Mouse (Mus musculus) embryonic facial prominence, embryonic 14.5 days (tissue): Measurements from ENCODE around the gene Lypla2. TPM values are rescaled to one million over a fixed set of nuclear protein-coding genes. Genes with fewer than 3 reads are reported as not detected.
A peak's percentile ranks its signal among the peaks of the same experiment; 100 is the strongest.

Experiments
- ATAC-seq: fragments of 200-750 bp; cut with Nextera tagmentation; 2 replicates; pipeline ENCODE4 v1.8.0; 2017; ENCODE audit warnings: low read depth, moderate number of reproducible peaks, moderate TSS enrichment
- DNase-seq: peaks from one replicate; pipeline ENCODE4 v3.0.0-alpha.2; 2015; ENCODE audit warnings: low spot score
- H3K27ac ChIP-seq: fragments of 300-500 bp; sonication (generic); replicated peaks from 2 replicates; pipeline ENCODE4 v1.5.1; 2014; ENCODE audit warnings: low read depth, mild to moderate bottlenecking, low read length, moderate library complexity
- H3K27me3 ChIP-seq: fragments of 300-500 bp; sonication (generic); replicated peaks from 2 replicates; pipeline ENCODE4 v1.6.1; 2014; ENCODE audit warnings: low read length; ENCODE audit not compliant: control insufficient read depth, insufficient read depth
- H3K36me3 ChIP-seq: fragments of 300-500 bp; sonication (generic); 2 replicates; pipeline ENCODE4 v1.6.1; 2014; ENCODE audit warnings: low read length, mixed read lengths; ENCODE audit not compliant: control insufficient read depth, insufficient read depth
- H3K4me1 ChIP-seq: fragments of 300-500 bp; sonication (generic); 2 replicates; pipeline ENCODE4 v1.6.1; 2014; ENCODE audit warnings: antibody characterized with exemption, low read length; ENCODE audit not compliant: control insufficient read depth, insufficient read depth
- H3K4me2 ChIP-seq: fragments of 300-500 bp; sonication (generic); 2 replicates; pipeline ENCODE4 v1.6.1; 2014; ENCODE audit warnings: low read depth, mild to moderate bottlenecking, low read length, moderate library complexity, mixed read lengths
- H3K4me3 ChIP-seq: fragments of 300-500 bp; sonication (generic); 2 replicates; pipeline ENCODE4 v1.5.1; 2014; ENCODE audit warnings: low read depth, mild to moderate bottlenecking, low read length
- H3K9ac ChIP-seq: fragments of 300-500 bp; sonication (generic); 2 replicates; pipeline ENCODE4 v1.6.1; 2014; ENCODE audit warnings: low read depth, mild to moderate bottlenecking, low read length, moderate library complexity, mixed read lengths
- H3K9me3 ChIP-seq: fragments of 300-500 bp; sonication (generic); 2 replicates; pipeline ENCODE4 v1.6.1; 2016; ENCODE audit warnings: low read length; ENCODE audit not compliant: control insufficient read depth
- WGBS: fragments of 180-500 bp; shearing (Covaris S2); extraction: QIAGEN DNeasy Blood & Tissue Kit; methylation state at CpG from one replicate; pipeline ENCODE4 v1.1.7; 2014; 5-methylcytosine and 5-hydroxymethylcytosine counted together
- polyA plus RNA-seq: library from polyadenylated mRNA; unstranded; fragments of >200 nt; fragmentation: Nextera tagmentation; extraction: Ambion mirVana; gene quantifications from 2 replicates; pipeline ENCODE4 v1.2.1, GENCODE M21; 2014

Gene Lypla2
- 87.6 and 97.8 TPM in 2 replicates for polyA plus RNA-seq

DNA sequence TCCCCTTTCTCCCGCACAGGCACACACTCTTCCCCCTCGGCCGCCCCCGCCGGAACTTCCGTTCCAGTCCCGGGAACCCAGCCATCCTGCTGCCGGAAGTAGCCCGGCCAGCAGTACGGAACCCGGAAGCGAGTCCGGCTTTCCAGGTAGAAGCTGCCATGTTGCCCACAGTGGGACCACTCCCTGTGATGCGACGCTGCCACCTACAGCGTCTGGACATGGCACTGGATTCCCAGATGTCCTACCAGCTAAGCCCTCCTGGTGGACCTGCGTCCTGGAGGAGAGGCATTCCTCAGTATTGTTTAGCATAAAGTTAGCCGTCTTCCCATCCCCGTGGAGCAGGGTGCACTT, at the start of gene Lypla2:
TSS of gene Lypla2 (minus strand) at position 71 of the 351 bp plus-strand sequence.
- Histone ChIP-seq H3K27ac (peak within 1 kb of the TSS; percentile 13), H3K4me3 (peak within 1 kb of the TSS; percentile 77), H3K4me1 (peaks cover 8% of the 10 kb centered on the region), H3K9me3 (no peaks in the 10 kb centered on the region), H3K27me3 (no peaks in the 10 kb centered on the region), H3K36me3 (peaks cover 63% of the 10 kb centered on the region), H3K4me2 (peak within 1 kb of the TSS; percentile 87), H3K9ac (peak within 1 kb of the TSS; percentile 77)
- WGBS: under 1% methylated on average over 18 of the region's 19 CpGs
- DNase-seq (peak; percentile 93), ATAC-seq (peak; percentile 86)

DNA sequence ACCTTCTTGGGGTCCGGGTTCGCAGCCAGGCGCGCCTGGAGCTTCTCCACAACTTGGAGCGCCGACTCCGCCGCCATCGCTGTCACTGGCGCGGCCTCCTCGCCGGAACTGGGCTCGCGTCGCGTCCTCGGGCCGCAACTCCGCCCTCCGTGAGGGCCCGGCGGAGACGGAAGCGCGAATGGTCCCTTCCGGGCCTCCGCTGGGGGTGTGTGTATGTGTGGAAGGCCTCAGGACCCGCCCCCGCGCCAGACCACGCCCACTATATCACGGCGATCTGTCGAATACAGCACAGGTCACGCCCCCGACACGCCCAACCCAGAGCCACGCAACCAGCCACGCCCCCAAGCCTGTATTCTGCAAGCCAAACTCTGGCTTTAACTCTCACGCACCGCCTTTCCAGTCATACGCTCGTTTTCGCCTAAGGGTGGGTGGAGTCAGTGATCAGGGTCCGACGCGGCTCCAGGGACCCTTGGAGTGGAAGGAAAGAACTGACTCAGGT, 49.2 kb upstream of the Lypla2 start, which contains the start of gene Eloa:
TSS of gene Eloa (minus strand) at position 215 of the 499 bp plus-strand sequence.
- H3K4me1 ChIP-seq: peaks cover 6% of the 10 kb centered on the region
- peak within 1 kb of the TSS; percentile 85 for H3K4me2 ChIP-seq
- H3K4me3 ChIP-seq: peak within 1 kb of the TSS; percentile 83
- no peaks in the 10 kb centered on the region for H3K27me3 ChIP-seq
- no peaks in the 10 kb centered on the region for H3K9me3 ChIP-seq
- no peaks in the 10 kb centered on the region for H3K36me3 ChIP-seq
- peak within 1 kb of the TSS; percentile 89 for H3K27ac ChIP-seq
- DNase-seq: peak; percentile 99
- under 1% methylated on average over 23 of the region's 48 CpGs for WGBS
- H3K9ac ChIP-seq: peak within 1 kb of the TSS; percentile 97
- peak; percentile 99 for ATAC-seq

DNA sequence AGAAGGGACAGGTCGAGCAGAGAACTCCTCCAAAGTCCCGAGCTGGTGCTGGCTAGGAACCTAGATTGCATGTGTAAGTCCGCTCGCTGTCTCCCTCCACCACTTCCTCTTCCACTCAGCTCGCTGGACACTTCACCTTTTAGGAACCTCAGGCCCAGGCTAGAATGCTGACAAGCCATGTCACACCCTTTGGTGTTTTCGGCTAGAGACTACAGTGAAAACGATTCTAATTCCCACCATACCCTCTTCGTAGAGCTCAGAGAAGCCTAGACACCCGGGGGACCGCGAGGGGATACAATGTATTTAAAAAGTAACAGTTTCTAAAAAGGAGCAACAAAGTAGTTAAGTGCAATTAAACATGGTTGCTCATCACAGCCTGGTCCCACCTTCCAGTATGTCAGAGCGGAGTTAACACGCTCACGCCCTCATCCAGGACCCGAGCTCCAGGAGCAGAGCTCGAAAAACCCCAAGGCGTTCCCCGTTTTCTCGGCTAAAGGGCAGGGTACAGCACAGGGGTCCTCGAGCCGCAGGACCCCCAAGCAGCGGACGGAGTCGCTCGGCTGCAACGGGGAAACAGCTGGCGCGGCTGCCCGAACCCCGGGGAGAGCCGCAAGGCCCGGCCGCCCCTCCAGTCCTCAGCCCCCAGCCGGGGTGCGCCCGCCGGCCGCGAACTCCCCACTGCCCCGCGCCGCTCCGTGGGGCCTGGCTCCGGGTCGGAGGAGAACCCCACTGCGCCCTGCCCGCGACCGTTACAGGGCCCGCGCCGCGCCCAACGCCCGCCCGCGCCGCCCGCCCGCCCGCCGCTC, 48.5 kb upstream of the Lypla2 start:
- no peak for DNase-seq
- H3K27ac ChIP-seq: peak overlapping the region; percentile 89
- H3K4me1 ChIP-seq: peaks cover 6% of the 10 kb centered on the region
- peak overlapping the region; percentile 97 for H3K9ac ChIP-seq
- peak overlapping the region; percentile 83 for H3K4me3 ChIP-seq
- peak overlapping the region; percentile 85 for H3K4me2 ChIP-seq
- H3K9me3 ChIP-seq: no peaks in the 10 kb centered on the region
- no peaks in the 10 kb centered on the region for H3K36me3 ChIP-seq
- under 1% methylated on average over 23 of the region's 62 CpGs for WGBS
- no peaks in the 10 kb centered on the region for H3K27me3 ChIP-seq
- ATAC-seq: peak; percentile 75

DNA sequence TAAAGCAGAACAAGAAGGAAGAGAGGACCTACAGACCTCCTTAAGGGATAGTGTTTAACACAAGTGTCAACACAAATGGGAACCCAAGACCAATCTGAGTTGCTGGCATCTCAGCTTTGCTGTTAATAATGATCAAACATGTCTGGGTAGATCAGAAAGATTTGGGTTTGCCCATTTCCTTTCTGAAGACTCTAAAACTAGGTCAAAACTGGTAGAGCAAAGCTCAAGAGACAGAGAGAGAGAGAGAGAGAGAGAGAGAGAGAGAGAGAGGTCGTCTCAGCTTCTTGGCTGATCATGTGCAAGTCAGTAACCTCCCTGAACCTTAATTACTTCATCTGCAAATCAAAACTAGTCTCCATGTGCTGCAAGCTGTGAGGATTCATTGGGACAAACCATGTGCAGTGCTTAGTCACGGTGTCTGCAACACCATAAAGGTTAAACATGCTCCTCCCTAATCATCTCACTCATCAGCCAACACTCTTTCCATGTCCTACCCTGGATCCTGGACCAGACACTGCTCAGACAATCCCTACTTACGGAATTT, 43.7 kb upstream of the Lypla2 start:
- no peaks in the 10 kb centered on the region for H3K27me3 ChIP-seq
- H3K4me3 ChIP-seq: no peak overlapping the region
- no peak overlapping the region for H3K4me2 ChIP-seq
- H3K9me3 ChIP-seq: no peaks in the 10 kb centered on the region
- DNase-seq: no peak
- no peak overlapping the region for H3K9ac ChIP-seq
- no peak for ATAC-seq
- H3K4me1 ChIP-seq: peaks cover 6% of the 10 kb centered on the region
- WGBS: 76% methylated on average over 3 of the region's 3 CpGs
- no peak overlapping the region for H3K27ac ChIP-seq
- peaks cover 29% of the 10 kb centered on the region for H3K36me3 ChIP-seq

DNA sequence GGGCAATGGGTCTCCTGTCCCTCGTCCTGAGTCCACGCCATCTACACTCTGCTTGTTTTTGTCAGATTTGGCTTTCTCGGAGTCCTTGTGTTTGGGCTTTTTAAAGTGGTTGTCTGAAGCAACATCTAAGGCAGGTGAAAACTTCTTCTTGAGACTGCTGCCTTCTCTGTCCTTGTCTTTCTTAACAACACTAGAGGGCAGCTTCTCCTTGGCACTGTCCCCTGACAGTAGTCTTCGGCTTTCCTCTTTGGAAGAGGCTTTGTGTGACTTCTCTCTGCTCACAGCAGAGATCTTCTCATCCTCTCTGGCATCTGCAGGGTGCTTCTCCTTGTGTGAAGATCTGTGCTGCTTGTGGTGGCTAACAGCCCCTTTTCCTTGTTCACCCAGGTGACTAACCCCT, 38.2 kb upstream of the Lypla2 start:
- Histone ChIP-seq H3K27ac (no peak overlapping the region), H3K4me2 (no peak overlapping the region), H3K9me3 (no peaks in the 10 kb centered on the region), H3K4me3 (no peak overlapping the region), H3K36me3 (peaks cover 80% of the 10 kb centered on the region), H3K4me1 (no peaks in the 10 kb centered on the region), H3K27me3 (no peaks in the 10 kb centered on the region), H3K9ac (no peak overlapping the region)
- DNase-seq (no peak), ATAC-seq (no peak)
- WGBS: 89% methylated on average over 4 of the region's 4 CpGs

DNA sequence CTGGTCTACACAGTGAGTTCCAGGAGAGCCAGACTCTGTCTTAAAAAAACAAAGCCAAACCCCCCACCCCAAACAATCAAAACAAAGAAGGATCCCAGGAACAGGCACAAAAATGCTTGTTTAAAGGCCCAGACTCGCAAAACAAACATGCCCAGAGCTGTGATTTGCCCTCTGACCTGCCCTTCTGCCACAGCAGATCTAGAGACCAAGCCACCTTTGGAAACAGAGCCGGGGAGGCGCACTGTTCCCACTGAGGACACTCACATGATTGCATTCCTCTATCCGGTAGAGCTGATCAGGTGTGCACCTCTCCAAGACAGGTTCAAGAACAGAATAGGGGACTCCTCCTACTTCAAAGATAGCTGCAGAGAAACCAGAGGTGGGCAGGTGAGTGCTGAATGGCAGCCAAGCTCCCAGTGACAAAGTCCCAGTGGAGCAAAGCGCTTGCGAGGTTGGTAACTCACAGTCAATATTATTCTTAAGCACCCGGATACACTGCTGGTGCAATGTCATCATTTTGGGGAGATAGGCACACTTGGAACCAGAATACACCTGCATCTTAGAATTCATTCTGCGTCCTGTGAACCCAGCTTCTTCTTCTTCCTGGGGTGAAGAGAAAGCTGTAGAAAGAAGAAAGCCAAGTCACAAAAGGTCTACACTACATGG, 36.5 kb upstream of the Lypla2 start:
- no peak overlapping the region for H3K27ac ChIP-seq
- no peak overlapping the region for H3K4me3 ChIP-seq
- no peak overlapping the region for H3K9ac ChIP-seq
- no peak overlapping the region for H3K4me2 ChIP-seq
- WGBS: 80% methylated on average over 8 of the region's 8 CpGs
- H3K4me1 ChIP-seq: no peaks in the 10 kb centered on the region
- peaks cover 94% of the 10 kb centered on the region for H3K36me3 ChIP-seq
- no peaks in the 10 kb centered on the region for H3K9me3 ChIP-seq
- no peaks in the 10 kb centered on the region for H3K27me3 ChIP-seq
- no peak for DNase-seq
- no peak for ATAC-seq

DNA sequence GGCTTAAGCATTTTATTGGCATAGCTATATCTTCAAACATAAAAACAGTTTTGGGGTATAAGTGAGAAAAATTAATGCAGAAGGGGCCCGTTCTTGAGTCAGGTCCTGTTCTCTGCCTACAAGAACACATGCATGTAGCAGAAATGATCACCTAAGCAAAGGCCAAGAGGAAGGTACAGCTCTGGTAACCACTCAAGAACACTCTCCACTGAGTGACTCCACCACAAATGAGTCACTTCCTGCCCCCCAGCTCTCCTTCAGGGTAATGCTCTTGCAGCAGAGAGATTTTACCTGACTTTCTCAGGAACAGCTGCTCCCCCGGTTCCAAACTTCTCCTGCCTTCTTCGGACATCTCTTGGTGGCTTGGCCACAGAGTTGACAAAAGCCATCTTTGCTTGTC, 34.4 kb upstream of the Lypla2 start:
- DNase-seq (no peak), ATAC-seq (no peak)
- H3K9ac ChIP-seq: no peak overlapping the region
- H3K4me3 ChIP-seq: no peak overlapping the region
- no peaks in the 10 kb centered on the region for H3K9me3 ChIP-seq
- H3K36me3 ChIP-seq: peaks cover 95% of the 10 kb centered on the region
- H3K4me1 ChIP-seq: no peaks in the 10 kb centered on the region
- 96% methylated on average over 3 of the region's 3 CpGs for WGBS
- H3K4me2 ChIP-seq: no peak overlapping the region
- no peaks in the 10 kb centered on the region for H3K27me3 ChIP-seq
- H3K27ac ChIP-seq: no peak overlapping the region

DNA sequence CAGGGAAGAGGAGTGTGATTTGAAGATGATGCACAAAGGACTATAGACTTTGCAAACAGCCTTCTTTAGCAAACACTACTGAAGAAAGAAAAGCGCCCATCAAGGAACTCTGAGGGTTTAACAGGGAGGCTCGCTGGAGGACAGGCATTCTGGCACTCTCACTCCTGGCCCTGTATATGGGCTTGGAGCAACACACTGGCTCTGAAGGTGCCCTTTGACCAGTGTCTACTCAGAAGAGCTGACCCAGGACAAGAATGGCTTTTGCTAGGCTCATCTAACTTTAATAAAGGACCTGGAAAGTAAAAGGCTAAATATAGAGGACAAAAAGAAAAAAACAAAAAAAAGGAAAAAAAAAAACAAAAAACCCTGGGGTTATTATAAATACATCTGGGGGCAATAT, 32.5 kb upstream of the Lypla2 start:
- 94% methylated on average over 2 of the region's 2 CpGs for WGBS
- DNase-seq (no peak), ATAC-seq (no peak)
- Histone ChIP-seq H3K9ac (no peak overlapping the region), H3K27ac (no peak overlapping the region), H3K4me1 (no peaks in the 10 kb centered on the region), H3K36me3 (peaks cover 80% of the 10 kb centered on the region), H3K9me3 (no peaks in the 10 kb centered on the region), H3K4me2 (no peak overlapping the region), H3K27me3 (no peaks in the 10 kb centered on the region), H3K4me3 (no peak overlapping the region)
